Mouse (Mus musculus): ENCODE measurements around the gene Rab31. TPM values are rescaled to one million over a fixed set of nuclear protein-coding genes. Genes with fewer than 3 reads are reported as not detected.
"Not testable (repeated sequence)": the region's sequence is repeated elsewhere in the genome, so short reads cannot be mapped to it uniquely, and the experiment has no call there.

Rab31 gene
- polyA plus RNA-seq, 1 experiment from 2014 or later, result 4.5 TPM

DNA sequence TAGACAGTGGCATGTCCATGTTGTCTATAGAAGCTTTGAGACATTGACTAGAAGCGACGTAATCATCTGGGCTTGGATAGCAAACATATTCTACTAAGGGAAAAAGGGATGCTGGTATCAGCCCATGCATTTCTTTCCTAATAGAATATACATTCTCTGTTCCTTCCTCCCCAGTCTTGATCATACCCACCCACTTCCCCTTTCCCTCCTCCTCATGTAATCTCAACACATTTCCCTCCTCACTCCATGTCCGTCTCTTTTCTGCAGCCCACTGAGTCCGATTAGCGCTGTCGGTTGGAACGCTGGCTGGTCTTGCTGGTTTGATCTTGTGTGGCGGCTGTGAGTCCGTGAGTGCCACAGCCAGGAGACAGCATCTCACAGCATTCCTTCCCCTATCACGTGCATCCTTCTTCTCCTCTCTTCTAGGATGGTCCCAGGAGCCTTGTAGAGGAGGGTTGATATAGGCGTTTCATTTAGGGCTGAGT, 130.8 kb downstream of the Rab31 start, which contains the start of gene Txndc2:
TSS of gene Txndc2 (minus strand) at position 435 of the 485 bp plus-strand sequence.
- Histone ChIP-seq H3K9me3 (replicated peaks) (no peaks in the 10 kb centered on the region), H3K4me1 (replicated peaks) (no peaks in the 10 kb centered on the region), H3K27me3 (no peaks in the 10 kb centered on the region; the same call in 1 of the 2 replicates), H3K4me3 (replicated peaks) (no peak within 1 kb of the TSS), H3K9ac (no peak within 1 kb of the TSS), H3K27ac (no peak within 1 kb of the TSS), H3K4me2 (no peak within 1 kb of the TSS), H3K36me3 (no peaks in the 10 kb centered on the region)
- WGBS (ENCODE audit: insufficient replicate concordance), result 66% methylated on average over 11 of the region's 11 CpGs
- ATAC-seq (ENCODE audit: low read depth), result no peak
- DNase-seq, result no peak

DNA sequence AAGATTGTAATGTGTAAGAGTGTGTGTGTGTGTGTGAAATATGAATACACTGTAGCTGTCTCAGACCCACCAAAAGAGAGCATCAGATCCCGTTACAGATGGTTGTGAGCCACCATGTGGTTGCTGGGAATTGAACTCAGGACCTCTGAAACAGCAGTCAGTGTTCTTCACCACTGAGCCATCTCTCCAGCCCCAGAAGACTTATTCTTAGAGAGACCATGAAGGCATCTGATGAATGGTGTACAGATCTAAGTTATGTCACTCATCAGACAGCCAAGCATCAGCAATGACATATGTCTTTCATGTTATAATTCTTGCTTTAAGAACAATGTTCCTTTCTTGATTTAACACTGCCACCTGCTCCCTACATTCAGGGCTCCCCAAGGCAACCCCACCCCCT, 133.4 kb downstream of the Rab31 start:
- ATAC-seq (ENCODE audit: low read depth) (no peak), DNase-seq (no peak)
- Histone ChIP-seq H3K4me2 (no peak overlapping the region), H3K4me3 (replicated peaks) (no peak overlapping the region), H3K27me3 (no peaks in the 10 kb centered on the region; the same call in 1 of the 2 replicates), H3K36me3 (no peaks in the 10 kb centered on the region), H3K9ac (no peak overlapping the region), H3K4me1 (replicated peaks) (no peaks in the 10 kb centered on the region), H3K9me3 (replicated peaks) (no peaks in the 10 kb centered on the region), H3K27ac (no peak overlapping the region)
- 46% methylated on average over 1 of the region's 1 CpGs for WGBS (ENCODE audit: insufficient replicate concordance)

DNA sequence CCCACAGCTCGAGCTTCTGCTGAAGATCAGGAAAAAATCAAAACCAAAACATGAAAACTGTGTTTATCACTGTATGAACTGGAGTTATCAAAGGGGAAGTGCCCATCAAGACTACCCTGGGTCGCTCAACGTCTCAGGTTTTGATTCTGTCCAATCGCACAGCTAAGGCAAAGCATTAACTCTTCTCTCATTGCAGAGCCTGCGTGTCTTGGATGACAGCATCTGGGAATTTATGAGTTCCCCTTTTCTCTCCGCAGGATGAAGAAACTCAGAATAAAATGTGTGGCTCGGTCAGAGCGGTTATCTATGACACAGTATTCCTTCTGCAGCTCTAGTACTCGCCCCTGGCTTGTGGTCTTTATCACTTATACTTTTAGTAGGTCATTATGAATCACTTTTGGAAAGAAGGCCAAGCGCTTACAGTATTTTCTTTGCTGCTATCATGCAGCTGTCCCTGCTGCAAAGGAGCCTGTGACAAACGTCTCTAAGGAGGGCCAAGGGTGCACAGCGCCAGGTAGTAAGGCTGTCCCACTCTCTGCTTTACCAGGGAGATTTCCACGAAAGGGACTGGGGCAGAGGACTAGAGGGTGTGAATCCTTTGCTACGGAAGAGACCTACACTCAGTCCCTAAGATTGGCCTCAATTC, 136.7 kb downstream of the Rab31 start:
- H3K27ac ChIP-seq, result no peak overlapping the region
- no peaks in the 10 kb centered on the region; the same call in 1 of the 2 replicates for H3K27me3 ChIP-seq
- no peak overlapping the region for H3K4me2 ChIP-seq
- H3K4me3 ChIP-seq (replicated peaks), result no peak overlapping the region
- DNase-seq (no peak), ATAC-seq (ENCODE audit: low read depth) (no peak)
- 22% methylated on average over 14 of the region's 14 CpGs for WGBS (ENCODE audit: insufficient replicate concordance)
- H3K9ac ChIP-seq, result no peak overlapping the region
- H3K4me1 ChIP-seq (replicated peaks), result no peaks in the 10 kb centered on the region
- no peaks in the 10 kb centered on the region for H3K36me3 ChIP-seq
- no peaks in the 10 kb centered on the region for H3K9me3 ChIP-seq (replicated peaks)

DNA sequence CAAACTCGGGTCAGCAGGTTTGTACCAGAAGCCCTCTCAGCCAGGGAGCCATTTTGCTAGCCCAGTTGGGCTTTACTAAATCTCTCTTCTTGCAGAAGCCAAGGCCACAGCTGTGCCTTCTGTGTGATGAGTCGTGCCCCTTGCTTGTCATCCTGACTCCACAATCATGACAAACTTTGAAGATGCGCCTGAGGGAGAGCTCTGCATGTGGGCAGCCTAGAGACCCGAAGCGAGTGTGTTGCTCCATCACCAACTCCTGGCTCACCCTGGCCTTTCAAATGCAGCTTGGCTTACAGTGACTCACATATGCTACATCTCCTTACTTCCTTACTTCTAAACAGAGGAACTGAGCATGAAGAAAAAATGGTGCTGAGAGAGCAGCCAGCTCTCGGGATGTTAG, 142.6 kb downstream of the Rab31 start:
- Histone ChIP-seq H3K4me3 (replicated peaks) (no peak overlapping the region), H3K4me2 (no peak overlapping the region), H3K36me3 (no peaks in the 10 kb centered on the region), H3K27ac (no peak overlapping the region; the same call in 1 of the 2 replicates), H3K27me3 (no peaks in the 10 kb centered on the region), H3K9me3 (replicated peaks) (no peaks in the 10 kb centered on the region), H3K4me1 (replicated peaks) (no peaks in the 10 kb centered on the region), H3K9ac (no peak overlapping the region)
- no peak for ATAC-seq (ENCODE audit: low read depth)
- 66% methylated on average over 6 of the region's 6 CpGs for WGBS (ENCODE audit: insufficient replicate concordance)
- no peak for DNase-seq

DNA sequence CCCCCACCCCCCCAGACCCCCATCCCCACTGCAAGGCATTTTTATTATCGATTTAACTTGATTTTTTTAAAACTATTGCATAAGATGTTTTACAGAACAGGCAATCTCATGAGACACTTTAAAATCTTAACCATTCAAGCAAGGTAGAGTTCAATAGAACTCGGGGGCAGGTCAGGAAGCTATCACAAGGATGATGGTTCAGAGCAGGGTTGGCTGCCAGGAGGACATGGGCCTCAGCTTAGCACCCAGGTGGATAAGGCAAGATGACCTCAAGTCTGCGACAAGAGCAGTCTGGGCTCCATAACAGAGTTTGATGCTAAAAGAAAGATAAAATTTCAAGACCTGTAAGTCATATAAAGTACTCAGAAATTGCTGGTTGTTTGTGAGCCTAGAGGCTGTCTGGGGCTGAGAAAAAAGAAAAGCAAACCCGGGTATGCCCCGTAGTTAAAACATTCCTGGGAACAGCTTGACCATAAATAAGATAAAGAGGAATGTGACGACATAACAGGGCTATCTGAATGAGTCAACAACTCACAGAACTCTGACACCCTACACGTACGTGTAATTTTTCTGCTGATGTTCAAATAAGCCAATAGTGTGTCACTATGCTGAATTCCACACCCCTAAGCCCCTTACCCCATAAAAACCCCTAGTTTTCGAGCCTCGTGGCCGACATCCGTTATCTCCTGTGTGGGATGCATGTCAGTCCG, 143.6 kb downstream of the Rab31 start:
- H3K36me3 ChIP-seq; H3K4me1 ChIP-seq (replicated peaks); H3K9me3 ChIP-seq (replicated peaks); ATAC-seq (ENCODE audit: low read depth); DNase-seq; H3K27ac ChIP-seq; H3K27me3 ChIP-seq; H3K4me3 ChIP-seq (replicated peaks); H3K9ac ChIP-seq; H3K4me2 ChIP-seq: not testable (repeated sequence)
- WGBS (ENCODE audit: insufficient replicate concordance), result 55% methylated on average over 13 of the region's 13 CpGs

DNA sequence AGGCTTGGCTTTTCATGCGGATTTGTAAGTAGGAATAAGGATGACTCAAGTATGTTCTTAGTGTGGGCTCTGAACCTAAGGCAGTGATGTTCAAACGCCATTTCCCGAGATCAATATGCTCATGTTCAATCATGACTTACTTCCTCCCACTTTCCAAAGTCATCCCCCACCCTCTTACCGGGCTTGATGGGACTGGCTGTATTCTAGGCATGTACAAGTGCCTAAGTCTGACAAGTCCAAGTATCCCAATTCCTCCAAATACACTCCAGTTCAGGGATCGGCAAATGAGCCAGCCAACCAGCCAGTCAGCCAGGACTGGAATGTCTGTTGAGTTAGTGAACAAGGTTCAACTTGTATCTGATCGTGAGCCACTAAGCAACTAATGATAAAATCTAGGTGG, 146.3 kb downstream of the Rab31 start:
- Histone ChIP-seq H3K27me3 (no peaks in the 10 kb centered on the region), H3K9ac (no peak overlapping the region), H3K4me2 (no peak overlapping the region), H3K36me3 (no peaks in the 10 kb centered on the region), H3K9me3 (replicated peaks) (0 out of 2 replicates have a peak, but pooled peaks cover 6% of the 10 kb centered on the region), H3K4me3 (replicated peaks) (no peak overlapping the region), H3K4me1 (replicated peaks) (no peaks in the 10 kb centered on the region), H3K27ac (no peak overlapping the region)
- WGBS (ENCODE audit: insufficient replicate concordance), result 70% methylated on average over 6 of the region's 6 CpGs
- DNase-seq (no peak), ATAC-seq (ENCODE audit: low read depth) (no peak)

DNA sequence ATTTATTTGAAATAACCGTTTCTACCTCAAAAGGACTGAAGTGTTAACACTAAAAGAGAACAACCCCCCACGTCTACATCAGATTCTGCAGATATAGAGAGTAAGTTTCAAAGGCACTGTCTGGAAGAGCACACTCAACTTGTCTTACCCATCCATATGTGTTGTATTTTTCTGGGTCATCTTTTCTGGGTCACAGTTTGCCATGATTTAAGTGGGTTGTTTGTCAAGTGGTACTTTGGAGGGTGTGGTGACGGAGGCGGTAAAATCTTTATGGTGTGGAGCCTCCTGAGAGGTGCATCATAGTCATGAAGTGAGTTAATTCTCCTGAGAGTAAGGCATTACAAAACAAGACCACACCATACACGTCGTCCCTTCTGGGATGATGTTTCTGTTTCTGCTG, 147.0 kb downstream of the Rab31 start:
- no peaks in the 10 kb centered on the region for H3K36me3 ChIP-seq
- no peak overlapping the region for H3K9ac ChIP-seq
- H3K4me2 ChIP-seq, result no peak overlapping the region
- H3K4me3 ChIP-seq (replicated peaks), result no peak overlapping the region
- no peaks in the 10 kb centered on the region for H3K4me1 ChIP-seq (replicated peaks)
- WGBS (ENCODE audit: insufficient replicate concordance), result 73% methylated on average over 6 of the region's 6 CpGs
- no peak for ATAC-seq (ENCODE audit: low read depth)
- H3K27ac ChIP-seq, result no peak overlapping the region
- H3K27me3 ChIP-seq, result no peaks in the 10 kb centered on the region
- 0 out of 2 replicates have a peak, but pooled peaks cover 6% of the 10 kb centered on the region for H3K9me3 ChIP-seq (replicated peaks)
- DNase-seq, result no peak

DNA sequence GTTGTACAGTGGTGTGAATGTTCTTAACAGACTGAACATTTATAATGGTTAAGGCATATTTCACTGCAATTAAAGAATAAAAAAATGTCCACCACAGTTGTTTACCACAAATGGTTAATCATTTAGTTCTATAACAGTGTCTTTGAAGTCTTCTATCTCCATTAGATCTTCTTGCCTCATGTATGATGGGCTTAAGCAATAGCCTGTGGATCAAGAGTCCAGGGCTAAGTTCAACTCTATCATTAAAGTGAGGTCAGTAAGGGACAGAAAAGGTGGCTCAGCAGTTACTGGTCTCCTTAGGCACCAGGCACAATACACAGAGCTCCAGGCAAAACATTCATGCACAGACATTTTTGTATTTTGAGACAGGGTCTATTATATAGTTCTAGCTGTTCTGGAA, 149.4 kb downstream of the Rab31 start:
- Histone ChIP-seq H3K27me3 (no peaks in the 10 kb centered on the region), H3K27ac (no peak overlapping the region), H3K9me3 (replicated peaks) (0 out of 2 replicates have a peak, but pooled peaks cover 6% of the 10 kb centered on the region), H3K4me2 (no peak overlapping the region), H3K4me1 (replicated peaks) (no peaks in the 10 kb centered on the region), H3K4me3 (replicated peaks) (no peak overlapping the region), H3K9ac (no peak overlapping the region), H3K36me3 (no peaks in the 10 kb centered on the region)
- ATAC-seq (ENCODE audit: low read depth), result no peak
- DNase-seq, result no peak

DNA sequence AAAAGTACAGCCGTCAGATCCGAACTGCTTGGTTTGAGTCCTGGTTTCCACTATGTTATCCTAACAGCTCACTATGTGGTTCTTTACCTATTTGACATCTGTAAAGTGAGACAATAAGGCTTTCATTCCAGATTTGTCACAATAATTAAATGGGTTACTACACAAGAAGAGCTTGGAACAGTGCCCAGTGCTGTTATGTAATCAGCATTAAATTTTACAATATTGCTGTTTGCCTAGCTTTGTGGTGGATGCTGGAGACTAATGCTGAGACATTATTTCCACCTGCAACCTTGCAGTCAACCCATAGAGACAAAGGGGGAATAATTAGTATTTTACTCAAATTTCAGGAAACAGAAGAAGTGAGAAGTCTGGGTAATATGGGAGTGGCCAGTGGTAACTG, 154.1 kb downstream of the Rab31 start:
- WGBS (ENCODE audit: insufficient replicate concordance), result 81% methylated on average over 2 of the region's 2 CpGs

DNA sequence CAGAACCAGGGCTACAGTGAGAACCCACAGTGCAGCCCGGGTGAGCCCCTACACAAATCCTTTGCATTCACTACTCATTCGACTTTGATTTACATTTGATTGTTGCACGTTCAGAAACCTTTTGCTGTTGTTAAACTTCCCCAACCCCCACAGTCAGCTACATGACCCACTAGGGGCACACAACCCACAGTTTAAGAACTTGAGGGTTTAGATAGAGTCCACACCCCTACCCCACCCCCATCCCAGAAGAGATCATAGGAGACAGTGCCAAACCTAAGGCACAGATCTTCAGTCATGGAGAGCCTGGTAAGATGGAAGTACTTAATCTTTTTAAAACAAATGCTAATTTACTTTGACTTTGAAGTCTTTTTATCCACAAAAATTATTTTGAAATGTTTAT, 156.9 kb downstream of the Rab31 start:
- H3K9ac ChIP-seq, result peak overlapping the region; percentile 41; the same call in 1 of the 2 replicates
- DNase-seq (no peak), ATAC-seq (ENCODE audit: low read depth) (no peak)
- H3K27me3 ChIP-seq, result 0 out of 2 replicates have a peak, but pooled peaks cover 3% of the 10 kb centered on the region
- 28% methylated on average over 3 of the region's 3 CpGs for WGBS (ENCODE audit: insufficient replicate concordance)
- H3K36me3 ChIP-seq, result no peaks in the 10 kb centered on the region
- no peak overlapping the region for H3K27ac ChIP-seq
- H3K9me3 ChIP-seq (replicated peaks), result no peaks in the 10 kb centered on the region
- H3K4me2 ChIP-seq, result no peak overlapping the region
- H3K4me3 ChIP-seq (replicated peaks), result no peak overlapping the region
- H3K4me1 ChIP-seq (replicated peaks), result peaks cover 23% of the 10 kb centered on the region

More for the DNA sequence above, 154.1 kb downstream of the Rab31 start:
- no peak overlapping the region for H3K27ac ChIP-seq
- 0 out of 2 replicates have a peak, but pooled peaks cover 3% of the 10 kb centered on the region for H3K27me3 ChIP-seq
- peaks cover 11% of the 10 kb centered on the region for H3K4me1 ChIP-seq (replicated peaks)
- DNase-seq (no peak), ATAC-seq (ENCODE audit: low read depth) (no peak)
- no peak overlapping the region for H3K4me2 ChIP-seq
- no peak overlapping the region for H3K4me3 ChIP-seq (replicated peaks)
- no peaks in the 10 kb centered on the region for H3K36me3 ChIP-seq
- no peak overlapping the region for H3K9ac ChIP-seq
- no peaks in the 10 kb centered on the region for H3K9me3 ChIP-seq (replicated peaks)

DNA sequence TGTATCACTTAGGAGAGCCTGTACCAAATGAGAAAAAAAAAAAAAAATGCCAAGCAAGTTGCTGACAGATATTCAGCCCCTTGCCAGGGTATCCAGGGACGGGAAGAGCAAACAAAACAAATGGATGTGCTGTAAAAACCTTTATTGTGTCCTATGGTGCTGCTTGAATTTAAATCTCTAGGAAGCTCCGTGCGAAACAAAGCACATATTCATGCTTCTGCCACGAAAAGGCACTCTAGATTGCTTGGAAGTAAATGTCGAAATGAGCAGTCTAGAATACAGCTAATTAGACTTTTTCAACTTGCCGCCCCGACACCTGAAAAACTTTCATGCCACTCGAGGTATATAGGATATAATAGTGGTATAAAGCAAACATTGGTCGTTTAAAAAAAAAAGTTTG, 158.1 kb downstream of the Rab31 start:
- Histone ChIP-seq H3K27ac (peak overlapping the region; percentile 95), H3K36me3 (peaks cover 4% of the 10 kb centered on the region), H3K9me3 (replicated peaks) (no peaks in the 10 kb centered on the region), H3K4me1 (replicated peaks) (peaks cover 32% of the 10 kb centered on the region), H3K27me3 (0 out of 2 replicates have a peak, but pooled peaks cover 3% of the 10 kb centered on the region), H3K9ac (peak overlapping the region; percentile 87), H3K4me2 (peak overlapping the region; percentile 88), H3K4me3 (replicated peaks) (peak overlapping the region; percentile 98)
- no peak for ATAC-seq (ENCODE audit: low read depth)
- no peak for DNase-seq
- WGBS (ENCODE audit: insufficient replicate concordance), result 4% methylated on average over 9 of the region's 9 CpGs

All from liver, embryonic 13.5 days (tissue).